Mouse (Mus musculus) lung, adult 2 months (tissue): ENCODE data around the gene Apbb2.

Experiments
- CTCF ChIP-seq: fragments of 200-500 bp; IDR thresholded peaks from 2 replicates; pipeline ENCODE4 v1.5.1; 2011; ENCODE audit warnings: mild to moderate bottlenecking, low read length, control low read depth; ENCODE audit not compliant: insufficient read depth
- POLR2A ChIP-seq: fragments of 200-500 bp; IDR thresholded peaks from 2 replicates; pipeline ENCODE4 v1.6.1; 2011; ENCODE audit warnings: low read depth, mild to moderate bottlenecking, control low read depth, low read length, borderline replicate concordance; ENCODE audit errors: extremely low read depth

DNA sequence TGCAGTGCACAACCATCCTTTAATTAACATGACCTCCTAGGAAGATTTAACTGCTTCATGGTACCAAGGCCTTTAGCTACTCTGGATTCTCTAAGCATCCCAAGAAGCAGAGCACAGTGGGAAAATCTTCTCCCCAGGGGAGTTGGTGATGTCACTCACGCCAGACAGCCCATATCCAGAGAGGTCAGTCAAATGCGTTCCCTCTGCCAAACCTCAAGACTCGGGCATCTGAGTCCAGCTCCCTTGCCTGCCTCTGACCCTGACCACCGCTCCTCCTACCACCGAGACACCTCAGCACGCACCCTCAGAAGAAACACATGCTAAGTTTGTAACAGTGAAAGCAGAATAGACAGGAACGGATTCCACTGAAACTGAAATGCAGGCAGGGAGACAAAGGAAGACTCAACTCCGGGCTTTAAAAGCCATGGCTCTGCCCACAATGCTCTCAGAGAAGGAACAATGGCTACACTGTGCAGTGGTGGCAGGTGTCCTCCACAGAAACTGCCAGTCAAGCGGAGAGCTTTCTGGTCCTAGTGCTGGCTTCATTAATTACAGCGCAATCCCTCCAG lies 72.9 kb downstream of the Apbb2 start:
- no peak for TF ChIP-seq CTCF
- no peak for TF ChIP-seq POLR2A
